Mouse (Mus musculus): ENCODE data around the gene Supt6.

DNA sequence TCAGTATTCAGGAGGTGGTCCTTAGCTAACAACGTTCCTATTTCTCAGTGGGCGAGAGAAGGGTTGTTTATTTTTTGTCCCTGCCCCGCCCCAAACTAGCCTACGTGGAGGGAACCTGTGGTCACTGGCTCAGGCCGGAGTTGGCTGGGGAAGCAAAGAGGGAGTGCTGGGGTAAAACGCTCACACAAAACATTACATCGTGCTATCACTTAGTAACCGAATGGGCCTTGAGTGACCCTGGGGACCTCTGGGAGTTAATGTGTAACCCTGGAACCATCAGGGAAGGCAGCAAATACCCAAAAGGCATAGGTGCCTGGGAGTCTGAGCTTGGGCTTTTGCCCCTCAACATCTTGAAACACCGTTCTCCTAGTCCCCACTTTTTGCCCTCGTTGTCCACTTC is 68.3 kb downstream of the Supt6 start:
- TF ChIP-seq CTCF (IDR thresholded peaks at IDR 0.05; ENCODE audit: insufficient read depth, low read length) = no peak
- no peak for TF ChIP-seq POLR2A (IDR thresholded peaks at IDR 0.05; ENCODE audit: borderline replicate concordance, extremely low read depth, low read depth, low read length)

Data from lung, adult 2 months (tissue).